8 mouse cellular contexts compared by ENCODE assay signal in genomic region chr5:107087829-107088808, GRCm38 (mm10).
A peak's percentile ranks its signal among the peaks of the same experiment; 100 is the strongest.
DNase-seq lines count a peak whose midpoint lies in the region; TF ChIP-seq lines count a peak whose summit lies in the region.

No protein-coding gene starts in this region.

- no peaks in the 10 kb centered on the region for H3K36me3 ChIP-seq in hindbrain, embryonic 10.5 days
- no peaks in the 10 kb centered on the region for H3K36me3 ChIP-seq in small intestine, adult 2 months (ENCODE audit: control insufficient read depth, insufficient read depth, low read length)

- TF ChIP-seq POLR2A in small intestine, adult 2 months (IDR thresholded peaks at IDR 0.05; ENCODE audit: low read depth, low read length): no peak

- no peak overlapping the region for H3K4me3 ChIP-seq in hindbrain, embryonic 10.5 days
- H3K4me3 ChIP-seq in small intestine, adult 2 months (ENCODE audit: low read depth, low read length): no peak overlapping the region

- H3K27me3 ChIP-seq in hindbrain, embryonic 10.5 days (ENCODE audit: insufficient read depth, poor library complexity, severe bottlenecking): no peaks in the 10 kb centered on the region
- H3K27me3 ChIP-seq in small intestine, adult 2 months (ENCODE audit: control insufficient read depth, insufficient read depth, low read length): no peaks in the 10 kb centered on the region; the same call in 1 of the 2 replicates

- H3K27ac ChIP-seq in hindbrain, embryonic 10.5 days: peak overlapping the region; percentile 68
- peak overlapping the region; percentile 59 for H3K27ac ChIP-seq in small intestine, adult 2 months (ENCODE audit: insufficient read depth, low read depth, low read length)

- H3K9me3 ChIP-seq in hindbrain, embryonic 10.5 days: no peaks in the 10 kb centered on the region

- 39% methylated on average over 12 of the region's 12 CpGs for WGBS in hindbrain, embryonic 10.5 days
- WGBS in large intestine, adult 2 months: 16% methylated on average over 12 of the region's 12 CpGs
- WGBS in small intestine, adult 2 months: 20% methylated on average over 12 of the region's 12 CpGs

- peaks cover 18% of the 10 kb centered on the region for H3K4me1 ChIP-seq in hindbrain, embryonic 10.5 days (replicated peaks)
- H3K4me1 ChIP-seq in small intestine, adult 2 months (ENCODE audit: control insufficient read depth, insufficient read depth, insufficient read length, low read length): peaks cover 13% of the 10 kb centered on the region; the same call in 1 of the 2 replicates

- DNase-seq in B cell, adult 2 months: peak; percentile 8 to 20
- peak; percentile 77 to 94 for DNase-seq in adrenal gland, adult (ENCODE audit: inconsistent age in 2 of 2, low spot score in 1 of 2)
- DNase-seq in forelimb bud, embryonic 11.5 days (ENCODE audit: low read depth, low spot score): peak; percentile 58
- no peak for DNase-seq in hindbrain, embryonic 10.5 days (ENCODE audit: low spot score)
- peak; percentile 70 for DNase-seq in large intestine, adult 2 months (ENCODE audit: low read depth, low spot score)
- DNase-seq in lung, postnatal 10 days: peak; percentile 94
- DNase-seq in cerebellum, adult 9-10 months: no peak

- no peak for TF ChIP-seq CTCF in small intestine, adult 2 months (IDR thresholded peaks at IDR 0.05; ENCODE audit: extremely low read depth, insufficient read length, insufficient replicate concordance, low read depth, low read length)

Comparison
In these comparisons a context has a peak if more than half of its experiments do, and no peak if none do; other contexts are left out.
1. DNase-seq: peak in B cell, adult 2 months (2 of 2), adrenal gland, adult (2 of 2), forelimb bud, embryonic 11.5 days (single experiment), large intestine, adult 2 months (single experiment) and lung, postnatal 10 days (single experiment); none in hindbrain, embryonic 10.5 days (single experiment) and cerebellum, adult 9-10 months (single experiment).